Mouse (Mus musculus) large intestine, adult 2 months (tissue): ENCODE data around the gene Nckap1. TPM values are rescaled to one million over a fixed set of nuclear protein-coding genes. Genes with fewer than 3 reads are reported as not detected.
"Not testable (repeated sequence)": the region's sequence is repeated elsewhere in the genome, so short reads cannot be mapped to it uniquely, and the experiment has no call there.

Experiments used
- DNase-seq: peaks from one replicate; pipeline ENCODE4 v3.0.0-alpha.2; 2012; ENCODE audit warnings: low read depth, low spot score
- WGBS: fragments of 180-500 bp; shearing (Covaris S2); methylation state at CpG from one replicate; pipeline ENCODE4 v1.1.7; 2018; 5-methylcytosine and 5-hydroxymethylcytosine counted together
- polyA plus RNA-seq: library from polyadenylated mRNA; depleted of rRNA; stranded (reverse); fragments of >200 nt; gene quantifications from 2 replicates; pipeline ENCODE4 v1.2.3, GENCODE M21; 2012

Nckap1 gene
- polyA plus RNA-seq, 1 experiment, result 36.9 TPM

- DNase-seq, result no peak
These were observed 18.9 kb downstream of the Nckap1 start for GRCm38 (mm10) chr2:80562253-80562652.

- no peak for DNase-seq
- 42% methylated on average over 3 of the region's 3 CpGs for WGBS
These were observed 19.7 kb downstream of the Nckap1 start for GRCm38 (mm10) chr2:80561478-80561877.

- WGBS, result 81% methylated on average over 5 of the region's 5 CpGs
These were observed 20.4 kb downstream of the Nckap1 start for GRCm38 (mm10) chr2:80560773-80561172.

GRCm38 (mm10) chr2:80559655-80560054, 21.5 kb downstream of the Nckap1 start:
- DNase-seq, result no peak
- WGBS, result 65% methylated on average over 5 of the region's 5 CpGs

More at GRCm38 (mm10) chr2:80560773-80561172, 20.4 kb downstream of the Nckap1 start:
- DNase-seq, result no peak

- no peak for DNase-seq
- WGBS, result 75% methylated on average over 4 of the region's 4 CpGs
These were observed 26.7 kb downstream of the Nckap1 start for GRCm38 (mm10) chr2:80554442-80554841.

- DNase-seq, result no peak
- WGBS, result 93% methylated on average over 4 of the region's 4 CpGs
These were observed 31.5 kb downstream of the Nckap1 start for GRCm38 (mm10) chr2:80549704-80550103.

- 93% methylated on average over 1 of the region's 1 CpGs for WGBS
- DNase-seq, result no peak
These were observed 33.3 kb downstream of the Nckap1 start for GRCm38 (mm10) chr2:80547901-80548300.

- 73% methylated on average over 5 of the region's 5 CpGs for WGBS
These were observed 38.4 kb downstream of the Nckap1 start for GRCm38 (mm10) chr2:80542801-80543200.

GRCm38 (mm10) chr2:80537156-80537555, 44.0 kb downstream of the Nckap1 start:
- WGBS, result 61% methylated on average over 3 of the region's 3 CpGs
- DNase-seq, result no peak

More at GRCm38 (mm10) chr2:80542801-80543200, 38.4 kb downstream of the Nckap1 start:
- no peak for DNase-seq

GRCm38 (mm10) chr2:80536608-80537007, 44.6 kb downstream of the Nckap1 start:
- 88% methylated on average over 2 of the region's 2 CpGs for WGBS
- no peak for DNase-seq

GRCm38 (mm10) chr2:80524275-80524674, 56.9 kb downstream of the Nckap1 start:
- WGBS, result 80% methylated on average over 9 of the region's 9 CpGs
- no peak for DNase-seq

GRCm38 (mm10) chr2:80506051-80506802, 75.0 kb downstream of the Nckap1 start:
- no peak for DNase-seq
- WGBS, result 69% methylated on average over 7 of the region's 7 CpGs

- 94% methylated on average over 4 of the region's 4 CpGs for WGBS
These were observed 79.0 kb downstream of the Nckap1 start for GRCm38 (mm10) chr2:80502132-80502531.

GRCm38 (mm10) chr2:80495304-80495703, 85.9 kb downstream of the Nckap1 start:
- 69% methylated on average over 7 of the region's 7 CpGs for WGBS
- DNase-seq, result not testable (repeated sequence)

More at GRCm38 (mm10) chr2:80502132-80502531, 79.0 kb downstream of the Nckap1 start:
- no peak for DNase-seq

GRCm38 (mm10) chr2:80486851-80487250, 94.3 kb downstream of the Nckap1 start:
- DNase-seq, result no peak
- WGBS, result 71% methylated on average over 5 of the region's 5 CpGs

GRCm38 (mm10) chr2:80484951-80485350, 96.2 kb downstream of the Nckap1 start:
- WGBS, result 92% methylated on average over 5 of the region's 5 CpGs
- no peak for DNase-seq

GRCm38 (mm10) chr2:80475831-80476230, 105.3 kb downstream of the Nckap1 start:
- WGBS, result 36% methylated on average over 1 of the region's 1 CpGs
- DNase-seq, result no peak

- no peak for DNase-seq
- WGBS, result 35% methylated on average over 5 of the region's 5 CpGs
These were observed 106.9 kb downstream of the Nckap1 start for GRCm38 (mm10) chr2:80474247-80474796.

- WGBS, result 68% methylated on average over 16 of the region's 16 CpGs
- DNase-seq, result no peak
These were observed 115.0 kb downstream of the Nckap1 start for GRCm38 (mm10) chr2:80465991-80466821.

GRCm38 (mm10) chr2:80461827-80462226, 119.4 kb downstream of the Nckap1 start:
- no peak for DNase-seq
- WGBS, result 76% methylated on average over 8 of the region's 8 CpGs
